Mouse (Mus musculus): ENCODE results near the gene Numb. TPM values are rescaled to one million over a fixed set of nuclear protein-coding genes. Genes with fewer than 3 reads are reported as not detected.

Gene Numb
- polyA plus RNA-seq, 1 experiment from 2014 or later: 37.3 TPM

DNA sequence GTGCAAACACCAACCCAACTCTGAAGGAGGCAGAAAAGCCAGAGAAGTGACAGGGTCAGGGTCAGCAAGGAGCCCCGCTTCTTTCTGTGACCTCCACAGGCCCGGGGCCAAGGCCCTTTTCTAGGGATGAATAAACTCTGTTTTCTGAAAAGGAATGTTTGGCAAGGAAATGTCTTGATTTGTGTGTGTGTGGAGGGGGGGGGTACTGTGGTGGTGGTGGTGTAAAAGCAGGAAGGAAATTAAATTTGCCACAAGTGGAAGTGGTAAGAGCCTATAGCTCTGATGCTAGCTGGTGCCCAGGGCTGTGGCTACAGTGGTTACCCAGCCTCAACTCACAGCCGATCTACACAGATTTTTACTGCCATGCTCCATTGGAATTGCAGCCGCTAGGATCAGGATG, 159.0 kb downstream of the Numb start:
- ATAC-seq (ENCODE audit: insufficient number of reproducible peaks, low FRiP score, low TSS enrichment, low read depth): no peak
- 0 out of 2 replicates have a peak overlapping the region, but pooled peaks have one; percentile 17 for H3K27ac ChIP-seq (replicated peaks)
- no peak overlapping the region for H3K9ac ChIP-seq
- peak overlapping the region; percentile 65; the same call in 1 of the 2 replicates for H3K4me2 ChIP-seq (replicated peaks)
- H3K4me3 ChIP-seq (replicated peaks): no peak overlapping the region
- H3K4me1 ChIP-seq: peaks cover 40% of the 10 kb centered on the region
- no peaks in the 10 kb centered on the region for H3K36me3 ChIP-seq
- H3K27me3 ChIP-seq: no peaks in the 10 kb centered on the region
- 23% methylated on average over 4 of the region's 4 CpGs for WGBS
- no peaks in the 10 kb centered on the region for H3K9me3 ChIP-seq (replicated peaks)

DNA sequence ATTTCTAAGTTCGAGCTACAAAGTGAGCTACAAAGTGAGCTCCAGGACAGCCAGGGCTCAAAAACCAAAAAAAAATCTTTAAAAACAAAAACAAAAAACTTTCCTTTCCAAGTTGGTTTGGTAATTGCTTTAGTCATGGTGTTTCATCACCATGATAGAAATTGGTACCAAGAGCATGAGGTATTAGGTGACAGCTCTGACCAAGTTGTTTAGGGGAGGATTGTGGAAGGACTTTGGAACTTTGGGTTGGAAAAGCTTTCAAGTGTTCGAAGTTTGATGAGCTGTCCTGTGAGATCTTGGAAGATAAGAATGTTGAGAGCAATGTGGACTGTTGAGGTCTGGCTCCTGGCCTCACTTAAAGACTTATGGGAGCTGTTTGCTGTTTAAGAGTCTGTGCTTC, 161.5 kb downstream of the Numb start:
- Histone ChIP-seq H3K4me2 (replicated peaks) (no peak overlapping the region), H3K9ac (no peak overlapping the region), H3K36me3 (no peaks in the 10 kb centered on the region), H3K27me3 (no peaks in the 10 kb centered on the region), H3K4me3 (replicated peaks) (no peak overlapping the region), H3K27ac (replicated peaks) (no peak overlapping the region), H3K4me1 (peaks cover 21% of the 10 kb centered on the region), H3K9me3 (replicated peaks) (no peaks in the 10 kb centered on the region)
- WGBS: 83% methylated on average over 2 of the region's 2 CpGs
- ATAC-seq (ENCODE audit: insufficient number of reproducible peaks, low FRiP score, low TSS enrichment, low read depth): no peak

DNA sequence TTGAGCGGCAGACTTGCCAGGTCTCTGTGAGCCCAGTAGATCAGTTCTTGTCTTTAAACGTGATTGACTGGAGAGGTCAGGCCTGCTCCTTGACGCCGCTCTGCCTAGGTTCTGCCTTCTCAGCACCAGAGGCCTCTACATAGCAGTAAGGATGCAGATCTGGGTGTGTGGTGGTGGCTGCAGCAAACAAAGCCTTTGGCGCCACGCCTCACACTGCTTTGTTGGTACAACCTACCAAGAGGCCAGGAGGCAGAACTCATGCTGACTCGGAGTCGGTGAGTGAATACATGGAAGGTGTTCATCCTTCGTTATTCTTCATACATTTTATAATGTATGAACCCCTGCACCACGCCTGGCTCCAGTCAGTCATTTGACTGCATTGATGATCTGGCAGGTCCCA, 163.0 kb downstream of the Numb start:
- Histone ChIP-seq H3K4me2 (replicated peaks) (no peak overlapping the region), H3K4me3 (replicated peaks) (no peak overlapping the region), H3K36me3 (no peaks in the 10 kb centered on the region), H3K27ac (replicated peaks) (no peak overlapping the region), H3K4me1 (peaks cover 15% of the 10 kb centered on the region), H3K27me3 (no peaks in the 10 kb centered on the region), H3K9me3 (replicated peaks) (no peaks in the 10 kb centered on the region), H3K9ac (no peak overlapping the region)
- no peak for ATAC-seq (ENCODE audit: insufficient number of reproducible peaks, low FRiP score, low TSS enrichment, low read depth)
- WGBS: 77% methylated on average over 10 of the region's 10 CpGs

DNA sequence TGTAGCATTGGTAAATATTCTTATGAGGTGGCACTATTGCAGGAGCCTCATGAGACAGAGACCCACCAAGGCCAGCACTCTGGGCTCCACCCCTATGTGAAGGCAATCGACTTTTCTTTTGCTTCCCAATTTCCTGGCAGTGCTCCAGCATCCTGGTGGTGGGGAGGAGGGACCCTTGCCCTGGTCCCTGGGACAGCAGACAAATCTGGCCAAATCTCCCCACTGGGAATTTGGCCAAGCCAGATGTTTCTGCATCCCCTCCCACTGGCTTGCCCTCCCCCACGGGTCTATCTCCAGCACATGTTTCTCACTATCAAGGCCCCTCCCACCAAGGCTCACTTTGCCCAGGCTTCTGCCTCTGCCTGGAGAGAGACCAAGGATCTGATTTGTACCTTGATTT, 169.2 kb downstream of the Numb start:
- H3K9ac ChIP-seq: no peak overlapping the region
- no peak for ATAC-seq (ENCODE audit: insufficient number of reproducible peaks, low FRiP score, low TSS enrichment, low read depth)
- H3K4me1 ChIP-seq: peaks cover 8% of the 10 kb centered on the region; the same call in 1 of the 2 replicates
- no peak overlapping the region for H3K4me2 ChIP-seq (replicated peaks)
- H3K36me3 ChIP-seq: no peaks in the 10 kb centered on the region
- no peaks in the 10 kb centered on the region for H3K27me3 ChIP-seq
- no peaks in the 10 kb centered on the region for H3K9me3 ChIP-seq (replicated peaks)
- H3K4me3 ChIP-seq (replicated peaks): no peak overlapping the region
- H3K27ac ChIP-seq (replicated peaks): no peak overlapping the region
- WGBS: 15% methylated on average over 2 of the region's 2 CpGs

DNA sequence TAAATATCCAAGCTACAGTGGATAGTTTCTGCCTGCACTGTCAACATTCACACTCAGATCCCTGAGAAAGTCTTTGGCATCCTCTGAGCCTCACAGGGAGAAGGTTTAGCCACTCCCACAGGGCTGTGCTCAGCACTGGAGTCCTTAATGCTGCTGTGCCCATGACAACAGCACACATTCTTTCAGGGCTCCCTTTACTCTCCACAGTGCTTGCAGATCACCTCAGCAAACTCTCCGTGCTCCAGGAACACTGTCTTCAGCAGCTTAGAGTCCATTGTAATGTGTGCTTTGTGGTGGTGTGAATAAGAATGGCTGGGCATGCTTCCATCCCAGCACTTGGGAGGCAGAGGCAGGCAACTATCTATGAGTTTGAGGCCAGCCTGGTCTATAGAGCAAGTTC, 172.5 kb downstream of the Numb start:
- Histone ChIP-seq H3K9ac (no peak overlapping the region), H3K27me3 (no peaks in the 10 kb centered on the region), H3K27ac (replicated peaks) (no peak overlapping the region), H3K4me2 (replicated peaks) (no peak overlapping the region), H3K36me3 (no peaks in the 10 kb centered on the region), H3K4me3 (replicated peaks) (no peak overlapping the region), H3K9me3 (replicated peaks) (no peaks in the 10 kb centered on the region), H3K4me1 (peaks cover 11% of the 10 kb centered on the region; the same call in 1 of the 2 replicates)
- ATAC-seq (ENCODE audit: insufficient number of reproducible peaks, low FRiP score, low TSS enrichment, low read depth): no peak
- WGBS: 66% methylated on average over 1 of the region's 1 CpGs

Other genes starting within 250 kb of the Numb start
- 67.8 and 72.3 TPM in 2 replicates for gene Psen1, start 233.8 kb downstream of the Numb start, polyA plus RNA-seq (2015; fragmentation: Nextera tagmentation; extraction: Ambion mirVana)
- 5.2 and 5.4 TPM in 2 replicates for gene Papln, start 158.3 kb downstream of the Numb start, polyA plus RNA-seq (2015; fragmentation: Nextera tagmentation; extraction: Ambion mirVana)
- gene Riox1, start 28.7 kb upstream of the Numb start, polyA plus RNA-seq (2015; fragmentation: Nextera tagmentation; extraction: Ambion mirVana): 14.7 and 15.4 TPM in 2 replicates
- gene Heatr4, start 62.9 kb upstream of the Numb start, polyA plus RNA-seq (2015; fragmentation: Nextera tagmentation; extraction: Ambion mirVana): not detected in 2 replicates
- gene Acot2, start 65.9 kb upstream of the Numb start, polyA plus RNA-seq (2015; fragmentation: Nextera tagmentation; extraction: Ambion mirVana): 24.0 and 24.4 TPM in 2 replicates
- gene Acot1, start 87.6 kb upstream of the Numb start, polyA plus RNA-seq (2015; fragmentation: Nextera tagmentation; extraction: Ambion mirVana): 50.2 and 58.9 TPM in 2 replicates
- 0.25 and 0.45 TPM in 2 replicates for gene Acot4, start 116.4 kb upstream of the Numb start, polyA plus RNA-seq (2015; fragmentation: Nextera tagmentation; extraction: Ambion mirVana)
- gene Gm49366, start 117.0 kb upstream of the Numb start, polyA plus RNA-seq (2015; fragmentation: Nextera tagmentation; extraction: Ambion mirVana): not detected in 2 replicates
- gene Acot3, start 130.2 kb upstream of the Numb start, polyA plus RNA-seq (2015; fragmentation: Nextera tagmentation; extraction: Ambion mirVana): not detected in 2 replicates
- 0.16 TPM in 2 replicates for gene Acot5, start 147.4 kb upstream of the Numb start, polyA plus RNA-seq (2015; fragmentation: Nextera tagmentation; extraction: Ambion mirVana)
- gene Acot6, start 178.7 kb upstream of the Numb start, polyA plus RNA-seq (2015; fragmentation: Nextera tagmentation; extraction: Ambion mirVana): 2.1 and 2.4 TPM in 2 replicates
- gene Dnal1, start 192.4 kb upstream of the Numb start, polyA plus RNA-seq (2015; fragmentation: Nextera tagmentation; extraction: Ambion mirVana): 6.0 and 6.3 TPM in 2 replicates
- 1.8 and 3.0 TPM in 2 replicates for gene Pnma1, start 226.6 kb upstream of the Numb start, polyA plus RNA-seq (2015; fragmentation: Nextera tagmentation; extraction: Ambion mirVana)

Measured in embryonic facial prominence, embryonic 15.5 days (tissue).